Mouse (Mus musculus): Measurements from ENCODE around the gene Gm20388.

Gm20388 gene

DNA sequence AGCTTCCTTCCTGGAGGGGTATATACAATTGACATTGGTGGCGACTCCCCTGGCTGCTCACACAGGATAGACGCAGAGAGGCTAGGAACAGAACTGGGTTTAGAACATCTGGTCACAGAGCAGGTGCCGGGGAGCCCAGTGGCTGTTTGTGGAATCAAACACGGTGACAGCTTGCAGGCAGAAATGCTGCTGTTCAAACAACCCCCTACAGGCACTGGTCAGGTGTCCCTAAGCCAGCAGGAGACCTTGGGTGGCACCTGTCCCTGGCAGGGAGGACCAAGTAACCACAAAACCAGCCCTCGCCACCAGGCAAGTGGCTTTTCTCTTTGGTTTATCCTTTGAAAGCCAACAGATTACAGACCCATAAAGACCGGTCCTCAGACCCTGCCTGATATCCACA, 2761.3 kb downstream of the Gm20388 start:
- no peak for DNase-seq

DNA sequence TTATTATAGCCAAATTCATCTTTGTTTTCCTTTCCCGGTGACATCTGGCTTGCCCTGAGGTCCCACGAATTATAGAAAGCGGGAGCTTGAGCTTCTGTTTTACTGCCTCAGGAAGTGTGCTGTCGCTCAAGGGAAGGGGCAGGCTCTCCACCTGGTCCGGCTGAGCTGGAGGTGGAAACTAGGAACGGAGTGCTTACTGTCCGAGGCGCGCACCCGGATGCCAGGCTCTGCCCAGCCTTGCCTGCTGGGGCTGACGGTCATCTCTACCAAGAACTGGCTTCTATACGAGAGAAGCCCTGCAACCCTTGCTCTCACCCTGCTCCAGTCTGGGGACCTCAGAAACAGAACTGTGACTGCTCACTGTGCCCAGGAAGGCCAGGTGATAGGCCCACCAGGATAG, 2763.3 kb downstream of the Gm20388 start:
- DNase-seq, result no peak

DNA sequence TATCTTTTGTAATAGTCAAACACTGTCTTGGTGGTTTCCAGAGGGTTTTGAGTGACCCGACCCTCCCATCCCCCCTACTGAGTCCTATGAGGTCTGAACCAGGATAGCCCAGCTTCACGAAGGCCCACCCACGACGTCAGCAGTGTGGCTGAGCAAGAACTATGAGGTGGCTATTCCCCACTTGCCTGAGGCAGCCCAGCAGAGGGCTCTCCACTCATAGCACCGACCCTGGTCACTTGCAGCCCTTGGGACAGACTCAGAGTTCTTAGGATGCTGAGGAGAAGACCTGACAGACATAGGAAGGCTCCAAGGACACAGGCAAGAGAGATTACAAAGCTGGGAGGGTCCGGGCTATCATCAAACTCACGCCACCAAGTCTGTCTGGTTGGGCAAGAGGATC, 2764.4 kb downstream of the Gm20388 start:
- DNase-seq, result no peak

DNA sequence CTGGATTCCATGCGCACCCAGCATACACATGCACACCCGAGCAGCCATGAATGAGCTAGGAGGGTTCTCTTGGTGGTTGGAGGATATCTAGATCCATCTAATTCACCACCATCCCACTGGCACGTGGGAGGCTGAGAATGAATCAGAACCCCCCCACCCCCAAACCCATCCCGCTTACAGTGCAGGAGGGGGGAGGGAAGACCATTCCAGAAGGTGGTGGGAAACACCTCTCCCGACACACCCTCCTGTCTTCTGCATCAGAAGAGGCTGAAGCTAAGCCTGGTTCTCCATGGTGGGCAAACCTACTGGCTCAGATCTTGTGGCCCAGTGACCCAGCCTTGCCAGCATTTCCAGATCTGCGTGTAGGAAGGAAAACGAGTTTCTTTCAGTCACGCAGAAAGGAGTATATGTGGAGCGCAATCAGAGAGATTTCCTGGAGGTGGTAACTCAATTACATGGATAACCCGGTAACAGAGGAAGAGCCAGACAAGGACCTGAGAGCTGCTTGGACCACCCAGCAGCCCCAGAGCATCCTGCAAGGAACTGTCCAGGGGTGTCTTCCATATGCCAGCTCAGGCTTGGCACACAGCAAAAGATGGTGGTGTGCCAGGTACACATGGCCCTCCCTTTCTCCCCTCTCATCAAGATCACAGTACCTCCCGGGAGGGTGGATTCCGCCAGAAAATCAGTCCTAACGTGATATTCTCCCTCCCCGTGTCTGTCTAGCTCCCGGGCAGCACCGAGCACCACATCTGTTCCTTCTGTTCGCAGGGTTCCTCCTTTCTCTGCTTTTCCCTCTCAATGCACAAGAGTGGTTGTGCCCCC, 2765.2 kb downstream of the Gm20388 start:
- no peak for DNase-seq

DNA sequence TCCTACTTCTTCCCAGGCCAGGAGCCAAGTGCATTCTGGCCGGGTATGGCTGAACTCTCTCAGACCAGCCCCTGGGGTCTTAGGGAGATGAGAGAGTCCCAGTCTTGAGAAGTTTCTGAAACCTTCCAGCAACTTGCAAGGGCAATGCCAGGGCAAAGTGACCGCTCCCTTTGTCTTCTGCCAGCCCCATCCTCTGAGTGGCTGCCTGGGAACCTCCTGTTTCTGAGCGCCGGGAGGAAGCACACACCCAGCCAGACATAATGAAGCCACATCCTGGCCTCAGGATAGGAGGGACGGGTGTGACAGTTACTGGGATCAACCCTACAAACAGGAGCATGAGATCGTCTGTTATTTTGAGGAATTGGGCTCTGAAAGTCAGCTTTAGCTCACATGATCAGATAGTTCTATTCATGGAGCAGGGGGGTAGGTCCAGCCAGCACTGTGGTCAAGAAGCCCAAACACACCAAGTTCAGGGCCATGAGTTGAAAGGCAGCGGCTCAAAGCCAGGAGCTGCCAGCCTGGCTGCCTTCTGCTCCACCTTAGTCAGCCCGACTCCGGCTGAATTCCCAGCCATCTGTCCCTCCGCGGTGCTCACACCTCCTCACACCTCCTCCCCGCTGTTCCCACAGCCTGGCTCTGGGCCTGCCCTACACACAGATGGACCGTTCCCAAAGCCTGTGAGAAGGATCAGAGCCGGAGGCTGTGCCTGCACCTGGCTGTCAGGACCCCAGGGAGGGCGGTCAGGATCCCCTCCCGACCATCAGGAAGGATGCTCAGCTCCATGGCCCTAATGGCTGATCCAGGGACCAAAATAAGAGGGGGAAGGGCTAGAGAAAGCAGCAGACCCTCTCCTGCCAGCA, 2766.2 kb downstream of the Gm20388 start:
- peak; percentile 48 to 70 for DNase-seq

DNA sequence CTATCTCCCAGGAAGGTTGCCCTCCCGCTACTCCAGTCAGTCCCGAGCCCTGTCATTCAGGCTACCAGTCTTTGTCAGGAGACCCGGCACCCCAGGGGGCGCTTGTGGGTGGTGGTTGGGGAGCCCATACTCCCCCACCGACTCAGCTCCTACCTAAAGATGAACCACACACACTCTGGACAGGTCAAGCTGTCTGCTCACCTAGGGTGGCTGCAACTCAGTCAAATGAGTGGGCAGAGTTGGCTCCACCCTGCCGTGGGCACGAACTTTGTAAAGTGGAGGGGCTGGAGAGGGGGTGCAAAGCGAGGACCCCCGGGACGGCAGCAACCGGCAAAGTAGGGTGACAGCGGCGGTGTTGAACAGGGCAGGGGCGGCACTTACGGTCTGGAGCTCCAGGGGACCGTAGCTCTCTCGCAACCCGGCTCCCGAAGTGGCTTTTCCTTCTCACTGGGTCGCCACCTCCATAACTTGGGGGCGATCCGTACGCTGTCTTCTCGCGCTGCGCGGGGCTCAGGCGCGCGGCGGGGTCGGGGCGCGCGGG, 2766.9 kb downstream of the Gm20388 start:
- no peak for DNase-seq

GRCm38 (mm10) chr8:122678061-122678895, 2767.6 kb downstream of the Gm20388 start:
- DNase-seq, result peak; percentile 53 to 64

DNA sequence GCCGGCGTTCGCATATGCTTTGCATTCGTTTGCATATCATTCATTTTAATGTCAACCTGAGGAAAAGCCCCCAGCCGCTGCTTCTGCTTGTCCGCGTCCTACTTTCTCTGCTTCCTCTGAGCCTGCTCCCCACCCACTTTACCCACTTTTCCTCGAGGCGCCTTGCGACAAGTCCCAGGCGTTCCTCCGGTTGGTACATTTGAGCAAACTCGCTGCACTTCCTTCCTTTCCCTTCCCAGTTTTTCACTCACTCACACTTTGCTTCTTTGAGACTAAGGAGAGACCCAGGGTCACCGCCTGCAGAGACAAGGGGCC, 2768.2 kb downstream of the Gm20388 start:
- DNase-seq, result no peak

DNA sequence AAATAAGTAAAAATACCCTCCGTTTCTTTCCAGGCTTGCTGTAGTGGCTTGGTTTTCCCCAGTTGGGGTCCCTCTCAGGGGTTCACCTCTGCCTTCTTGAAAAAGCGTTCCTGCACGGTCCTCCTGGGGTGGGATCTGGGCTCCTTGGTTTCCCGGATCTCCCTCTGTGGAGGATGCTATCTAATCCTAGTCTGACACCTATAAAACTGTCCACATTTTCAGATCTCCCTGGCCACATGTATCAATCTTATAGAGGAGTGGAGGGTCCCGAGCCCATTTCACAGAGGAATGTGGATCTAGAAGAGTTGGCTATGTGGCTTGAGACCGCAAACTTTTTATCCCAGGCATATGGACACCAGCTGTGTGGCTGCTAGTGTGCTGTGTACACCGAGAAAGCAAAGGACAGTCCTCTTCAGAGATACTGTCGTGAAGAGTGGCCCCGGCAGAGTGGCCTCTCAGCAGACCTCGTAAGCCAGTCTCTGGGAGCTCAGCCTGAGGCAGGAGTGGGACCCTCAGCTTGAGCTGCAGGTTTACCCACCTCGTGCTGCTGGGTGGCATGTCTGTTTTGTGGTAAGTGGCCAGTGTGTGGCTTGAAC, 2768.8 kb downstream of the Gm20388 start:
- no peak for DNase-seq

- DNase-seq, result no peak
These were observed 2769.5 kb downstream of the Gm20388 start for GRCm38 (mm10) chr8:122680171-122680570.

DNA sequence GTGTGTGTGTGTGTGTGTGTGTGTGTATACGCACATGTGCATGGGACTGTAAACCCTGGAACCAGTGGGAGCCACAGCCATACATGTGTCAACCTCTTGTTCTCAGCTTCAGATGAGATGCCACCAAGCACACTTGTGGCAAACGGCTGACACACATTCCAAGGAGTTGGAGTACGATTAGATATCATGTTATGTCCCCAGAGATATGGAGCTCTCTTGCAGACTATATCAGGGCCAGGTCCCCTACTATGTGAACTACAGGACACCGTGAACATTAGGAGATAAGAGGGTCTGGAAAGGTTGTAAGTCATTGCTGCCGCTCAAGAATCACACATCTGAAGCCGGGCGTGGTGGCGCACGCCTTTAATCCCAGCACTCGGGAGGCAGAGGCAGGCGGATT, 2772.2 kb downstream of the Gm20388 start:
- no peak for DNase-seq

DNA sequence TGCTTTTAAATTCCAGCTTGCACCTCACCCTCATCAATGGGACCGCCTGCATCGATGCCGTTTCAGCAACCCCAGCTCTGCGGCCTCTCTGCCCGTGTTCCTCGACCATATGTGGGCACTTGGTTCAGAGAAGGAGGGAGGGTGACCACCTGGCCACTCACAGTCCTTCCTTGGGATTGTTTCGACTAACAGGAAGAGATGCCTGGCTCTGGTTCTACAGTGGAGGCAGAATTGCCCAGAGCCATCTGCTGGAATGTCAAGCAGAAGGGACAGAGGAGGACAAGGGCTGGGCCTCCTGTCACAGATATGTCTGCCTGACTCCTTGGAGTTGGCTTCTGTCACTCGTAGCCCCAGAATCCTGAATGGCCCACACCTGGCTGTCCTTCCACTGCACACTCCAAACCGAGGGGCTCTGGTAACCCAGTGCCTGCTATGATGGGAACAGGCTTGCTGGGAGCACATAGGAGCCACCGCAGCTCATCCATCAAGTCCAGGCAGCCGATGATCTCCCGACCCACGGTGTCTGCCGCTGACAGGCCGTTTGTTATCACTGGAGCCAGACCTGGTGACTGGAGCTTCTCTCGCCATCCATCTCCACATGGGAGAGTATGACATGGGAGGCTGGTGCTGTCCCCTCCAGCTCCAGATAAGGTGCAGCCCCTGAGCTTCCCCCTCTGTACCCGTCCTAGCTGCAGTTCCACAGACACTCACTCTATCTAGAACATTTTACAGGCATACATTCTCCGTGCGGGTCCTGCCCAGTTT, 2774.6 kb downstream of the Gm20388 start:
- DNase-seq, result no peak

- no peak for DNase-seq
These were observed 2776.2 kb downstream of the Gm20388 start for GRCm38 (mm10) chr8:122686879-122687278.

- no peak for DNase-seq
These were observed 2778.7 kb downstream of the Gm20388 start for GRCm38 (mm10) chr8:122689315-122689714.

GRCm38 (mm10) chr8:122691018-122691417, 2780.4 kb downstream of the Gm20388 start:
- DNase-seq, result no peak

GRCm38 (mm10) chr8:122692152-122692551, 2781.5 kb downstream of the Gm20388 start:
- DNase-seq, result no peak

- DNase-seq, result no peak
These were observed 2784.9 kb downstream of the Gm20388 start for GRCm38 (mm10) chr8:122695438-122696042.

GRCm38 (mm10) chr8:122697181-122697581, 2786.5 kb downstream of the Gm20388 start:
- DNase-seq, result peak; percentile 75 to 81

- no peak for DNase-seq
These were observed 2786.9 kb downstream of the Gm20388 start for GRCm38 (mm10) chr8:122697586-122697985.

GRCm38 (mm10) chr8:122698254-122698768, 2787.7 kb downstream of the Gm20388 start:
- no peak for DNase-seq

DNA sequence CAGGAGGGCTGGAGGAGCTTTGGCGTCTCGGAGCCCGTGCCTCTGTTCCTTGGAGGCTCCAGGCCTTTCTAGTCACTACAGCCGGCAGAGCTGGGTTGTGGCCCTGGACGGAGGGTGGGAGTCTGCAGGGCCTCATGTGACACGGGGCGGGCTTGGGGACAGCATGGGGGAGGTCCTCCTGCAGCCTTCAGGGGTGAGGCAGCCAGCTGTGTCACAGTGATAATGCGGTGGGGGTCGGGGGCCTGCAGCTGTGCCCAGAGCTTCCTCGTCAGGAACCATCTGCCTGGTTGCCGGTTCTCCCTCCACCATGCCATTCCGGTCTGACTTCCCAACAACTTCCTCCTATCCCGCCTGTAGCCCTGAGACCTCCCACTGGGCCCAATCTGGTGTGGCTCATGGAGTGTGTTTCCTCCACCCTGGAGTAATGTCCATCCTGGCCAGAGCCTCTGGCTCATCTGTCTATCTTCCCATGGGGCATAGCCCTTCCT, 2788.4 kb downstream of the Gm20388 start, which contains the start of gene Cbfa2t3:
TSS of gene Cbfa2t3 (minus strand) at position 105 of the 488 bp plus-strand sequence.
- peak in 1 of 2 experiments; percentile 27 for DNase-seq

All from kidney, adult 8-10 months (tissue).